Mouse (Mus musculus) heart, embryonic 16.5 days (tissue): ENCODE measurements around the gene Ext2. TPM values are rescaled to one million over a fixed set of nuclear protein-coding genes. Genes with fewer than 3 reads are reported as not detected.

Source experiments
- ATAC-seq: fragments of 200-750 bp; cut with Nextera tagmentation; replicated peaks from 2 replicates; pipeline ENCODE4 v1.8.0; 2017; ENCODE audit warnings: moderate number of reproducible peaks; ENCODE audit not compliant: insufficient read depth, low FRiP score; ENCODE audit errors: extremely low read depth
- H3K27ac ChIP-seq: fragments of 300-500 bp; sonication (generic); 2 replicates; pipeline ENCODE4 v1.5.1; 2014; ENCODE audit warnings: mild to moderate bottlenecking, low read length, control low read depth, moderate library complexity
- H3K27me3 ChIP-seq: fragments of 300-500 bp; sonication (generic); 2 replicates; pipeline ENCODE4 v1.6.1; 2014; ENCODE audit warnings: low read length, mixed read lengths; ENCODE audit not compliant: control insufficient read depth, insufficient read depth
- H3K36me3 ChIP-seq: fragments of 300-500 bp; sonication (generic); 2 replicates; pipeline ENCODE4 v1.6.1; 2014; ENCODE audit not compliant: control insufficient read depth, insufficient read depth
- H3K4me1 ChIP-seq: fragments of 300-500 bp; sonication (generic); 2 replicates; pipeline ENCODE4 v1.6.1; 2014; ENCODE audit warnings: low read length, mixed read lengths; ENCODE audit not compliant: control insufficient read depth, insufficient read depth
- H3K4me2 ChIP-seq: fragments of 300-500 bp; sonication (generic); 2 replicates; pipeline ENCODE4 v1.6.1; 2014; ENCODE audit warnings: low read depth, mild to moderate bottlenecking, control low read depth, low read length
- H3K4me3 ChIP-seq: fragments of 300-500 bp; sonication (generic); 2 replicates; pipeline ENCODE4 v1.5.1; 2014; ENCODE audit warnings: mild to moderate bottlenecking, control low read depth, low read length
- H3K9ac ChIP-seq: fragments of 300-500 bp; sonication (generic); 2 replicates; pipeline ENCODE4 v1.6.1; 2014; ENCODE audit warnings: low read length, control low read depth
- H3K9me3 ChIP-seq: fragments of 300-500 bp; sonication (generic); replicated peaks from 2 replicates; pipeline ENCODE4 v1.6.1; 2016; ENCODE audit warnings: low read length; ENCODE audit not compliant: control insufficient read depth
- WGBS: fragments of 180-500 bp; shearing (Covaris S2); extraction: QIAGEN DNeasy Blood & Tissue Kit; methylation state at CpG from one replicate; pipeline ENCODE4 v1.1.7; 2014; 5-methylcytosine and 5-hydroxymethylcytosine counted together
- polyA plus RNA-seq: library from polyadenylated mRNA; unstranded; fragments of >200 nt; fragmentation: Nextera tagmentation; extraction: Ambion mirVana; gene quantifications from 2 replicates; pipeline ENCODE4 v1.2.1, GENCODE M21; 2015

Ext2 gene
- polyA plus RNA-seq, 1 experiment from 2014 or later: 70.1 TPM

GRCm38 (mm10) chr2:93745741-93746140, 76.6 kb downstream of the Ext2 start:
- Histone ChIP-seq H3K9me3 (no peaks in the 10 kb centered on the region), H3K9ac (no peak overlapping the region), H3K4me2 (no peak overlapping the region), H3K36me3 (no peaks in the 10 kb centered on the region), H3K4me3 (no peak overlapping the region), H3K4me1 (0 out of 2 replicates have a peak, but pooled peaks cover 2% of the 10 kb centered on the region), H3K27me3 (no peaks in the 10 kb centered on the region), H3K27ac (no peak overlapping the region)
- WGBS: 64% methylated on average over 9 of the region's 9 CpGs
- no peak for ATAC-seq

- Histone ChIP-seq H3K27me3 (no peaks in the 10 kb centered on the region), H3K27ac (no peak overlapping the region), H3K4me1 (0 out of 2 replicates have a peak, but pooled peaks cover 2% of the 10 kb centered on the region), H3K36me3 (no peaks in the 10 kb centered on the region), H3K9ac (no peak overlapping the region), H3K4me3 (no peak overlapping the region), H3K4me2 (no peak overlapping the region), H3K9me3 (no peaks in the 10 kb centered on the region)
- WGBS: 51% methylated on average over 11 of the region's 11 CpGs
- ATAC-seq: no peak
These were observed 77.8 kb downstream of the Ext2 start for GRCm38 (mm10) chr2:93744346-93745229.

GRCm38 (mm10) chr2:93741700-93742099, 80.7 kb downstream of the Ext2 start:
- WGBS: 56% methylated on average over 7 of the region's 7 CpGs
- Histone ChIP-seq H3K9me3 (no peaks in the 10 kb centered on the region), H3K4me2 (no peak overlapping the region), H3K9ac (no peak overlapping the region), H3K27ac (no peak overlapping the region), H3K4me1 (0 out of 2 replicates have a peak, but pooled peaks cover 2% of the 10 kb centered on the region), H3K4me3 (no peak overlapping the region), H3K27me3 (no peaks in the 10 kb centered on the region), H3K36me3 (0 out of 2 replicates have a peak, but pooled peaks cover 2% of the 10 kb centered on the region)
- ATAC-seq: no peak

- no peak overlapping the region for H3K27ac ChIP-seq
- no peak overlapping the region for H3K4me3 ChIP-seq
- H3K4me2 ChIP-seq: no peak overlapping the region
- H3K9ac ChIP-seq: no peak overlapping the region
- H3K4me1 ChIP-seq: 0 out of 2 replicates have a peak, but pooled peaks cover 2% of the 10 kb centered on the region
- H3K36me3 ChIP-seq: 0 out of 2 replicates have a peak, but pooled peaks cover 5% of the 10 kb centered on the region
- H3K9me3 ChIP-seq: no peaks in the 10 kb centered on the region
- WGBS: 59% methylated on average over 5 of the region's 5 CpGs
- H3K27me3 ChIP-seq: no peaks in the 10 kb centered on the region
- ATAC-seq: no peak
These were observed 83.3 kb downstream of the Ext2 start for GRCm38 (mm10) chr2:93739044-93739569.

GRCm38 (mm10) chr2:93737146-93737545, 85.2 kb downstream of the Ext2 start:
- ATAC-seq: no peak
- 80% methylated on average over 8 of the region's 8 CpGs for WGBS

GRCm38 (mm10) chr2:93732658-93733057, 89.7 kb downstream of the Ext2 start:
- Histone ChIP-seq H3K27me3 (no peaks in the 10 kb centered on the region), H3K4me1 (peaks cover 4% of the 10 kb centered on the region; the same call in 1 of the 2 replicates), H3K9me3 (no peaks in the 10 kb centered on the region), H3K9ac (no peak overlapping the region), H3K4me3 (no peak overlapping the region), H3K27ac (no peak overlapping the region), H3K36me3 (0 out of 2 replicates have a peak, but pooled peaks cover 3% of the 10 kb centered on the region), H3K4me2 (no peak overlapping the region)
- WGBS: 40% methylated on average over 7 of the region's 7 CpGs
- no peak for ATAC-seq

More at GRCm38 (mm10) chr2:93737146-93737545, 85.2 kb downstream of the Ext2 start:
- Histone ChIP-seq H3K4me3 (no peak overlapping the region), H3K9me3 (no peaks in the 10 kb centered on the region), H3K9ac (no peak overlapping the region), H3K27me3 (no peaks in the 10 kb centered on the region), H3K36me3 (0 out of 2 replicates have a peak, but pooled peaks cover 5% of the 10 kb centered on the region), H3K27ac (no peak overlapping the region), H3K4me1 (peaks cover 6% of the 10 kb centered on the region; the same call in 1 of the 2 replicates), H3K4me2 (no peak overlapping the region)

- no peaks in the 10 kb centered on the region for H3K9me3 ChIP-seq
- peaks cover 4% of the 10 kb centered on the region; the same call in 1 of the 2 replicates for H3K4me1 ChIP-seq
- WGBS: 51% methylated on average over 11 of the region's 11 CpGs
- H3K27me3 ChIP-seq: no peaks in the 10 kb centered on the region
- H3K36me3 ChIP-seq: 0 out of 2 replicates have a peak, but pooled peaks cover 4% of the 10 kb centered on the region
- no peak overlapping the region for H3K4me2 ChIP-seq
- H3K9ac ChIP-seq: no peak overlapping the region
- ATAC-seq: no peak
- no peak overlapping the region for H3K27ac ChIP-seq
- H3K4me3 ChIP-seq: no peak overlapping the region
These were observed 92.8 kb downstream of the Ext2 start for GRCm38 (mm10) chr2:93729585-93729984.

GRCm38 (mm10) chr2:93723138-93723744, 99.1 kb downstream of the Ext2 start:
- no peaks in the 10 kb centered on the region for H3K27me3 ChIP-seq
- H3K9ac ChIP-seq: no peak overlapping the region
- no peak overlapping the region for H3K4me3 ChIP-seq
- no peak overlapping the region for H3K4me2 ChIP-seq
- 88% methylated on average over 2 of the region's 2 CpGs for WGBS
- no peak for ATAC-seq
- H3K9me3 ChIP-seq: no peaks in the 10 kb centered on the region
- no peaks in the 10 kb centered on the region; the same call in 1 of the 2 replicates for H3K4me1 ChIP-seq
- H3K36me3 ChIP-seq: 0 out of 2 replicates have a peak, but pooled peaks cover 4% of the 10 kb centered on the region
- no peak overlapping the region for H3K27ac ChIP-seq
